Mouse (Mus musculus) limb, embryonic 10.5 days (tissue): ENCODE data around the gene Adm2. TPM values are rescaled to one million over a fixed set of nuclear protein-coding genes. Genes with fewer than 3 reads are reported as not detected.

Experiments used
- DNase-seq: peaks from one replicate; pipeline ENCODE4 v3.0.0-alpha.2; 2017; ENCODE audit warnings: low spot score
- H3K27ac ChIP-seq: fragments of 300-500 bp; sonication (generic); 2 replicates; pipeline ENCODE4 v1.5.1; 2016; ENCODE audit warnings: mild to moderate bottlenecking
- H3K27me3 ChIP-seq: fragments of 300-500 bp; sonication (generic); 2 replicates; pipeline ENCODE4 v1.6.1; 2016; ENCODE audit warnings: low read depth, mild to moderate bottlenecking; ENCODE audit not compliant: poor library complexity, severe bottlenecking
- H3K36me3 ChIP-seq: fragments of 300-500 bp; sonication (generic); 2 replicates; pipeline ENCODE4 v1.6.1; 2016; ENCODE audit warnings: mild to moderate bottlenecking, moderate library complexity
- H3K4me1 ChIP-seq: fragments of 300-500 bp; sonication (generic); 2 replicates; pipeline ENCODE4 v1.6.1; 2016
- H3K4me3 ChIP-seq: fragments of 300-500 bp; sonication (generic); 2 replicates; pipeline ENCODE4 v1.5.1; 2016; ENCODE audit warnings: mild to moderate bottlenecking, moderate library complexity
- H3K9me3 ChIP-seq: fragments of 300-500 bp; sonication (generic); replicated peaks from 2 replicates; pipeline ENCODE4 v1.6.1; 2016; ENCODE audit warnings: mild to moderate bottlenecking
- WGBS: fragments of 180-500 bp; shearing (Covaris S2); methylation state at CpG from one replicate; pipeline ENCODE4 v1.1.7; 2016; 5-methylcytosine and 5-hydroxymethylcytosine counted together
- polyA plus RNA-seq: library from polyadenylated mRNA; unstranded; fragments of >200 nt; fragmentation: Nextera tagmentation; extraction: Ambion mirVana; gene quantifications from 2 replicates; pipeline ENCODE4 v1.2.1, GENCODE M21; 2016

The Adm2 gene
- polyA plus RNA-seq, 1 experiment from 2014 or later, result 0.18 TPM

GRCm38 (mm10) chr15:89315190-89315731 is 7.3 kb upstream of the Adm2 start, which contains the start of gene Sbf1:
Gene Sbf1 (minus strand): TSS chr15:89315311.
- H3K36me3 ChIP-seq, result no peaks in the 10 kb centered on the region
- no peaks in the 10 kb centered on the region for H3K9me3 ChIP-seq
- WGBS, result 1% methylated on average over 37 of the region's 37 CpGs
- H3K27me3 ChIP-seq, result no peaks in the 10 kb centered on the region
- H3K4me1 ChIP-seq, result peaks cover 31% of the 10 kb centered on the region
- H3K4me3 ChIP-seq, result peak within 1 kb of the TSS; percentile 78
- H3K27ac ChIP-seq, result peak within 1 kb of the TSS; percentile 88
- peak; percentile 95 for DNase-seq

- WGBS, result 64% methylated on average over 11 of the region's 11 CpGs
- no peak for DNase-seq
- peak overlapping the region; percentile 78; the same call in 1 of the 2 replicates for H3K4me3 ChIP-seq
These were observed 6.4 kb upstream of the Adm2 start for GRCm38 (mm10) chr15:89316146-89316545.

GRCm38 (mm10) chr15:89321264-89321663 is 1.3 kb upstream of the Adm2 start:
- H3K27me3 ChIP-seq, result peaks cover 35% of the 10 kb centered on the region
- DNase-seq, result no peak
- no peak overlapping the region for H3K4me3 ChIP-seq
- WGBS, result 80% methylated on average over 8 of the region's 8 CpGs
- H3K9me3 ChIP-seq, result no peaks in the 10 kb centered on the region
- H3K36me3 ChIP-seq, result no peaks in the 10 kb centered on the region
- peaks cover 9% of the 10 kb centered on the region; the same call in 1 of the 2 replicates for H3K4me1 ChIP-seq
- no peak overlapping the region for H3K27ac ChIP-seq

More at GRCm38 (mm10) chr15:89316146-89316545, 6.4 kb upstream of the Adm2 start:
- Histone ChIP-seq H3K4me1 (peaks cover 29% of the 10 kb centered on the region), H3K36me3 (no peaks in the 10 kb centered on the region), H3K9me3 (no peaks in the 10 kb centered on the region), H3K27me3 (0 out of 2 replicates have a peak, but pooled peaks cover 5% of the 10 kb centered on the region), H3K27ac (no peak overlapping the region)

GRCm38 (mm10) chr15:89323656-89324055 is 1.1 kb downstream of the Adm2 start:
- H3K9me3 ChIP-seq, result no peaks in the 10 kb centered on the region
- WGBS, result 84% methylated on average over 4 of the region's 4 CpGs
- H3K36me3 ChIP-seq, result no peaks in the 10 kb centered on the region
- no peak for DNase-seq
- no peak overlapping the region for H3K4me3 ChIP-seq
- no peak overlapping the region for H3K27ac ChIP-seq
- peaks cover 9% of the 10 kb centered on the region; the same call in 1 of the 2 replicates for H3K4me1 ChIP-seq
- peaks cover 35% of the 10 kb centered on the region for H3K27me3 ChIP-seq

- H3K27me3 ChIP-seq, result peaks cover 30% of the 10 kb centered on the region
- DNase-seq, result no peak
- H3K27ac ChIP-seq, result no peak overlapping the region
- no peaks in the 10 kb centered on the region for H3K36me3 ChIP-seq
- H3K4me1 ChIP-seq, result peaks cover 9% of the 10 kb centered on the region; the same call in 1 of the 2 replicates
- H3K9me3 ChIP-seq, result no peaks in the 10 kb centered on the region
- H3K4me3 ChIP-seq, result no peak overlapping the region
- WGBS, result 67% methylated on average over 5 of the region's 5 CpGs
These were observed 3.9 kb downstream of the Adm2 start for GRCm38 (mm10) chr15:89326441-89326840.

GRCm38 (mm10) chr15:89334271-89334670 is 11.8 kb downstream of the Adm2 start, which contains the start of gene Miox:
Gene Miox (plus strand): TSS chr15:89334398.
- Histone ChIP-seq H3K27me3 (no peaks in the 10 kb centered on the region), H3K36me3 (no peaks in the 10 kb centered on the region), H3K27ac (no peak within 1 kb of the TSS), H3K4me1 (no peaks in the 10 kb centered on the region), H3K4me3 (no peak within 1 kb of the TSS), H3K9me3 (no peaks in the 10 kb centered on the region)
- no peak for DNase-seq
- 88% methylated on average over 7 of the region's 7 CpGs for WGBS

- Histone ChIP-seq H3K27ac (no peak overlapping the region), H3K36me3 (no peaks in the 10 kb centered on the region), H3K4me1 (no peaks in the 10 kb centered on the region), H3K9me3 (no peaks in the 10 kb centered on the region), H3K27me3 (no peaks in the 10 kb centered on the region), H3K4me3 (no peak overlapping the region)
- DNase-seq, result no peak
- WGBS, result 88% methylated on average over 17 of the region's 17 CpGs
These were observed 12.4 kb downstream of the Adm2 start for GRCm38 (mm10) chr15:89334774-89335537.

- H3K36me3 ChIP-seq, result no peaks in the 10 kb centered on the region
- DNase-seq, result no peak
- H3K4me1 ChIP-seq, result no peaks in the 10 kb centered on the region
- H3K4me3 ChIP-seq, result no peak overlapping the region
- H3K27me3 ChIP-seq, result no peaks in the 10 kb centered on the region
- no peaks in the 10 kb centered on the region for H3K9me3 ChIP-seq
- H3K27ac ChIP-seq, result no peak overlapping the region
- WGBS, result 86% methylated on average over 14 of the region's 14 CpGs
These were observed 13.9 kb downstream of the Adm2 start for GRCm38 (mm10) chr15:89336422-89336821.

GRCm38 (mm10) chr15:89339696-89340095 is 17.2 kb downstream of the Adm2 start:
- Histone ChIP-seq H3K4me3 (no peak overlapping the region), H3K9me3 (no peaks in the 10 kb centered on the region), H3K36me3 (no peaks in the 10 kb centered on the region), H3K4me1 (no peaks in the 10 kb centered on the region), H3K27ac (no peak overlapping the region), H3K27me3 (no peaks in the 10 kb centered on the region)
- WGBS, result 89% methylated on average over 2 of the region's 2 CpGs
- DNase-seq, result no peak

- Histone ChIP-seq H3K9me3 (no peaks in the 10 kb centered on the region), H3K36me3 (no peaks in the 10 kb centered on the region), H3K4me3 (no peak overlapping the region), H3K27me3 (no peaks in the 10 kb centered on the region), H3K4me1 (no peaks in the 10 kb centered on the region), H3K27ac (no peak overlapping the region)
- DNase-seq, result no peak
- 83% methylated on average over 3 of the region's 3 CpGs for WGBS
These were observed 17.6 kb downstream of the Adm2 start for GRCm38 (mm10) chr15:89340136-89340535.

- H3K4me3 ChIP-seq, result no peak overlapping the region
- H3K4me1 ChIP-seq, result no peaks in the 10 kb centered on the region
- no peak for DNase-seq
- H3K27me3 ChIP-seq, result no peaks in the 10 kb centered on the region
- H3K9me3 ChIP-seq, result no peaks in the 10 kb centered on the region
- no peak overlapping the region for H3K27ac ChIP-seq
- 26% methylated on average over 1 of the region's 1 CpGs for WGBS
- no peaks in the 10 kb centered on the region for H3K36me3 ChIP-seq
These were observed 19.2 kb downstream of the Adm2 start for GRCm38 (mm10) chr15:89341678-89342077.

GRCm38 (mm10) chr15:89343325-89343724 is 20.8 kb downstream of the Adm2 start:
- no peak for DNase-seq
- H3K4me3 ChIP-seq, result no peak overlapping the region
- H3K9me3 ChIP-seq, result no peaks in the 10 kb centered on the region
- no peaks in the 10 kb centered on the region for H3K36me3 ChIP-seq
- no peaks in the 10 kb centered on the region for H3K4me1 ChIP-seq
- H3K27me3 ChIP-seq, result no peaks in the 10 kb centered on the region
- 90% methylated on average over 3 of the region's 3 CpGs for WGBS
- no peak overlapping the region for H3K27ac ChIP-seq

GRCm38 (mm10) chr15:89350447-89350846 is 27.9 kb downstream of the Adm2 start:
- no peaks in the 10 kb centered on the region for H3K9me3 ChIP-seq
- DNase-seq, result no peak
- no peaks in the 10 kb centered on the region for H3K27me3 ChIP-seq
- peaks cover 48% of the 10 kb centered on the region for H3K36me3 ChIP-seq
- no peak overlapping the region for H3K4me3 ChIP-seq
- H3K4me1 ChIP-seq, result peaks cover 17% of the 10 kb centered on the region
- H3K27ac ChIP-seq, result no peak overlapping the region
- WGBS, result 90% methylated on average over 5 of the region's 5 CpGs
